Mouse (Mus musculus) intestine, embryonic 14.5 days (tissue): Measurements from ENCODE around the gene Tmem33. TPM values are rescaled to one million over a fixed set of nuclear protein-coding genes. Genes with fewer than 3 reads are reported as not detected.

Experiments used
- ATAC-seq: fragments of 200-750 bp; cut with Nextera tagmentation; replicated peaks from 2 replicates; pipeline ENCODE4 v1.8.0; 2017; ENCODE audit warnings: low read depth, moderate number of reproducible peaks, moderate TSS enrichment, moderate library complexity; ENCODE audit not compliant: low FRiP score, low TSS enrichment
- DNase-seq: peaks from one replicate; pipeline ENCODE4 v3.0.0-alpha.2; 2018; ENCODE audit warnings: low spot score
- H3K27ac ChIP-seq: fragments of 300-500 bp; sonication (generic); 2 replicates; pipeline ENCODE4 v1.5.1; 2014; ENCODE audit warnings: low read depth, mild to moderate bottlenecking, control low read depth
- H3K27me3 ChIP-seq: fragments of 300-500 bp; sonication (generic); replicated peaks from 2 replicates; pipeline ENCODE4 v1.6.1; 2014; ENCODE audit warnings: low read length, control low read depth; ENCODE audit not compliant: control insufficient read depth, insufficient read depth
- H3K36me3 ChIP-seq: fragments of 300-500 bp; sonication (generic); 2 replicates; pipeline ENCODE4 v1.6.1; 2014; ENCODE audit warnings: low read length, control low read depth; ENCODE audit not compliant: control insufficient read depth, insufficient read depth
- H3K4me1 ChIP-seq: fragments of 300-500 bp; sonication (generic); replicated peaks from 2 replicates; pipeline ENCODE4 v1.6.1; 2014; ENCODE audit warnings: low read length, control low read depth, mixed read lengths; ENCODE audit not compliant: control insufficient read depth, insufficient read depth
- H3K4me2 ChIP-seq: fragments of 300-500 bp; sonication (generic); 2 replicates; pipeline ENCODE4 v1.6.1; 2014; ENCODE audit warnings: low read length
- H3K4me3 ChIP-seq: fragments of 300-500 bp; sonication (generic); 2 replicates; pipeline ENCODE4 v1.5.1; 2014; ENCODE audit warnings: low read depth, low read length, control low read depth, mixed read lengths
- H3K9ac ChIP-seq: fragments of 300-500 bp; sonication (generic); 2 replicates; pipeline ENCODE4 v1.6.1; 2014; ENCODE audit warnings: mild to moderate bottlenecking, low read length
- H3K9me3 ChIP-seq: fragments of 300-500 bp; sonication (generic); 2 replicates; pipeline ENCODE4 v1.6.1; 2016; ENCODE audit warnings: low read length, control low read depth; ENCODE audit not compliant: control insufficient read depth
- WGBS: fragments of 180-500 bp; shearing (Covaris S2); extraction: QIAGEN DNeasy Blood & Tissue Kit; methylation state at CpG from one replicate; pipeline ENCODE4 v1.1.7; 2014; 5-methylcytosine and 5-hydroxymethylcytosine counted together
- polyA plus RNA-seq: library from polyadenylated mRNA; unstranded; fragments of >200 nt; fragmentation: Nextera tagmentation; extraction: Ambion mirVana; gene quantifications from 2 replicates; pipeline ENCODE4 v1.2.1, GENCODE M21; 2014

Tmem33 gene
- polyA plus RNA-seq, 1 experiment from 2014 or later = 85.9 TPM

- Histone ChIP-seq H3K4me3 (no peak overlapping the region), H3K27me3 (no peaks in the 10 kb centered on the region), H3K27ac (no peak overlapping the region), H3K36me3 (peaks cover 52% of the 10 kb centered on the region), H3K9me3 (no peaks in the 10 kb centered on the region), H3K9ac (no peak overlapping the region), H3K4me2 (no peak overlapping the region), H3K4me1 (no peaks in the 10 kb centered on the region)
- ATAC-seq = no peak
- 92% methylated on average over 8 of the region's 8 CpGs for WGBS
- peak; percentile 27 for DNase-seq
These were observed 8.9 kb downstream of the Tmem33 start for GRCm38 (mm10) chr5:67269309-67269708.

GRCm38 (mm10) chr5:67279407-67279806, 19.0 kb downstream of the Tmem33 start:
- Histone ChIP-seq H3K27me3 (no peaks in the 10 kb centered on the region), H3K36me3 (peaks cover 31% of the 10 kb centered on the region), H3K4me2 (no peak overlapping the region), H3K4me3 (no peak overlapping the region), H3K9me3 (no peaks in the 10 kb centered on the region), H3K9ac (no peak overlapping the region), H3K4me1 (no peaks in the 10 kb centered on the region), H3K27ac (no peak overlapping the region)
- ATAC-seq = no peak
- DNase-seq = no peak
- 95% methylated on average over 9 of the region's 9 CpGs for WGBS

- ATAC-seq (no peak), DNase-seq (peak; percentile 28)
- no peaks in the 10 kb centered on the region for H3K4me1 ChIP-seq
- H3K4me3 ChIP-seq = no peak overlapping the region
- H3K36me3 ChIP-seq = peaks cover 36% of the 10 kb centered on the region
- 95% methylated on average over 4 of the region's 4 CpGs for WGBS
- no peak overlapping the region for H3K27ac ChIP-seq
- no peak overlapping the region for H3K9ac ChIP-seq
- no peak overlapping the region for H3K4me2 ChIP-seq
- H3K9me3 ChIP-seq = no peaks in the 10 kb centered on the region
- no peaks in the 10 kb centered on the region for H3K27me3 ChIP-seq
These were observed 19.5 kb downstream of the Tmem33 start for GRCm38 (mm10) chr5:67279840-67280239.

GRCm38 (mm10) chr5:67280400-67280799, 20.0 kb downstream of the Tmem33 start:
- no peak overlapping the region for H3K9ac ChIP-seq
- WGBS = 95% methylated on average over 4 of the region's 4 CpGs
- H3K4me3 ChIP-seq = no peak overlapping the region
- H3K27ac ChIP-seq = no peak overlapping the region
- H3K36me3 ChIP-seq = peaks cover 41% of the 10 kb centered on the region
- H3K4me1 ChIP-seq = no peaks in the 10 kb centered on the region
- ATAC-seq (no peak), DNase-seq (no peak)
- no peaks in the 10 kb centered on the region for H3K27me3 ChIP-seq
- H3K9me3 ChIP-seq = no peaks in the 10 kb centered on the region
- no peak overlapping the region for H3K4me2 ChIP-seq

GRCm38 (mm10) chr5:67295029-67295428, 34.7 kb downstream of the Tmem33 start:
- Histone ChIP-seq H3K27me3 (no peaks in the 10 kb centered on the region), H3K9ac (no peak overlapping the region), H3K4me1 (no peaks in the 10 kb centered on the region), H3K36me3 (peaks cover 18% of the 10 kb centered on the region; the same call in 1 of the 2 replicates), H3K27ac (no peak overlapping the region), H3K4me2 (no peak overlapping the region), H3K9me3 (no peaks in the 10 kb centered on the region), H3K4me3 (no peak overlapping the region)
- ATAC-seq = no peak
- no peak for DNase-seq
- WGBS = 55% methylated on average over 3 of the region's 3 CpGs

GRCm38 (mm10) chr5:67295682-67296081, 35.3 kb downstream of the Tmem33 start:
- ATAC-seq = no peak
- WGBS = 84% methylated on average over 6 of the region's 6 CpGs
- no peak overlapping the region for H3K27ac ChIP-seq

GRCm38 (mm10) chr5:67296171-67296570, 35.8 kb downstream of the Tmem33 start:
- no peaks in the 10 kb centered on the region for H3K4me1 ChIP-seq
- H3K4me2 ChIP-seq = no peak overlapping the region
- H3K9me3 ChIP-seq = no peaks in the 10 kb centered on the region
- DNase-seq (no peak), ATAC-seq (no peak)
- 90% methylated on average over 1 of the region's 1 CpGs for WGBS
- no peak overlapping the region for H3K27ac ChIP-seq
- peaks cover 12% of the 10 kb centered on the region; the same call in 1 of the 2 replicates for H3K36me3 ChIP-seq
- no peak overlapping the region for H3K9ac ChIP-seq
- no peak overlapping the region for H3K4me3 ChIP-seq
- H3K27me3 ChIP-seq = no peaks in the 10 kb centered on the region

More at GRCm38 (mm10) chr5:67295682-67296081, 35.3 kb downstream of the Tmem33 start:
- Histone ChIP-seq H3K4me1 (no peaks in the 10 kb centered on the region), H3K9me3 (no peaks in the 10 kb centered on the region), H3K36me3 (peaks cover 16% of the 10 kb centered on the region; the same call in 1 of the 2 replicates), H3K9ac (no peak overlapping the region), H3K27me3 (no peaks in the 10 kb centered on the region), H3K4me3 (no peak overlapping the region), H3K4me2 (no peak overlapping the region)
- DNase-seq = no peak

- no peak for ATAC-seq
- no peaks in the 10 kb centered on the region for H3K27me3 ChIP-seq
- H3K9me3 ChIP-seq = no peaks in the 10 kb centered on the region
- peaks cover 4% of the 10 kb centered on the region; the same call in 1 of the 2 replicates for H3K36me3 ChIP-seq
- no peak overlapping the region for H3K27ac ChIP-seq
- WGBS = 86% methylated on average over 5 of the region's 5 CpGs
- no peak overlapping the region for H3K4me3 ChIP-seq
- no peak overlapping the region for H3K9ac ChIP-seq
- no peaks in the 10 kb centered on the region for H3K4me1 ChIP-seq
- H3K4me2 ChIP-seq = no peak overlapping the region
- DNase-seq = no peak
These were observed 36.9 kb downstream of the Tmem33 start for GRCm38 (mm10) chr5:67297026-67297813.
